Mouse (Mus musculus): ENCODE results near the gene Naa38.

Gene Naa38

GRCm38 (mm10) chr11:69395235-69395633 lies at the start of gene Naa38, which contains the start of gene Cyb5d1:
Gene Naa38 (plus strand): TSS chr11:69395487.
Gene Cyb5d1 (minus strand): TSS chr11:69395631.
- DNase-seq (ENCODE audit: low spot score) = peak; percentile 84

- no peak for DNase-seq (ENCODE audit: low spot score)
Observed at GRCm38 (mm10) chr11:69346441-69346840, 48.8 kb upstream of the Naa38 start.

- DNase-seq (ENCODE audit: low spot score) = no peak
Observed at GRCm38 (mm10) chr11:69356544-69356943, 38.7 kb upstream of the Naa38 start.

GRCm38 (mm10) chr11:69357690-69358089 lies 37.6 kb upstream of the Naa38 start:
- DNase-seq (ENCODE audit: low spot score) = no peak

- DNase-seq (ENCODE audit: low spot score) = no peak
Observed at GRCm38 (mm10) chr11:69362021-69362420, 33.3 kb upstream of the Naa38 start.

- no peak for DNase-seq (ENCODE audit: low spot score)
Observed at GRCm38 (mm10) chr11:69362479-69362878, 32.8 kb upstream of the Naa38 start.

- no peak for DNase-seq (ENCODE audit: low spot score)
Observed at GRCm38 (mm10) chr11:69364376-69364775, 30.9 kb upstream of the Naa38 start.

GRCm38 (mm10) chr11:69364910-69365309 lies 30.4 kb upstream of the Naa38 start:
- DNase-seq (ENCODE audit: low spot score) = no peak

- DNase-seq (ENCODE audit: low spot score) = no peak
Observed at GRCm38 (mm10) chr11:69365722-69366121, 29.6 kb upstream of the Naa38 start.

GRCm38 (mm10) chr11:69366157-69366854 lies 29.0 kb upstream of the Naa38 start:
- peak; percentile 68 for DNase-seq (ENCODE audit: low spot score)

- DNase-seq (ENCODE audit: low spot score) = peak; percentile 17
Observed at GRCm38 (mm10) chr11:69366855-69367615, 28.3 kb upstream of the Naa38 start.

GRCm38 (mm10) chr11:69367616-69368355 lies 27.5 kb upstream of the Naa38 start:
- no peak for DNase-seq (ENCODE audit: low spot score)

- DNase-seq (ENCODE audit: low spot score) = peak; percentile 17
Observed at GRCm38 (mm10) chr11:69368356-69369214, 26.7 kb upstream of the Naa38 start.

GRCm38 (mm10) chr11:69369215-69369989 lies 25.9 kb upstream of the Naa38 start, which contains the start of gene Chd3:
Gene Chd3 (minus strand): TSS chr11:69369406.
- no peak for DNase-seq (ENCODE audit: low spot score)

GRCm38 (mm10) chr11:69369990-69370816 lies 25.1 kb upstream of the Naa38 start:
- no peak for DNase-seq (ENCODE audit: low spot score)

- DNase-seq (ENCODE audit: low spot score) = no peak
Observed at GRCm38 (mm10) chr11:69370817-69371215, 24.5 kb upstream of the Naa38 start.

GRCm38 (mm10) chr11:69371601-69372000 lies 23.7 kb upstream of the Naa38 start:
- no peak for DNase-seq (ENCODE audit: low spot score)

GRCm38 (mm10) chr11:69372056-69372779 lies 23.1 kb upstream of the Naa38 start:
- DNase-seq (ENCODE audit: low spot score) = no peak

GRCm38 (mm10) chr11:69372780-69373170 lies 22.5 kb upstream of the Naa38 start:
- DNase-seq (ENCODE audit: low spot score) = no peak
